Mouse (Mus musculus) kidney, adult 2 months (tissue): ENCODE results near the gene Cop1.

Experiments
- CTCF ChIP-seq: fragments of 200-500 bp; conservative IDR thresholded peaks from 2 replicates; pipeline ENCODE4 v1.5.1; 2011; ENCODE audit warnings: low read depth, mild to moderate bottlenecking, control low read depth, low read length, moderate library complexity, mixed read lengths; ENCODE audit not compliant: insufficient read depth, insufficient read length
- POLR2A ChIP-seq: fragments of 200-500 bp; IDR thresholded peaks from one replicate; pipeline ENCODE4 v1.6.1; 2011; ENCODE audit warnings: low read depth, low read length, control low read depth

- TF ChIP-seq CTCF (no peak), POLR2A (no peak)
Measured at GRCm38 (mm10) chr1:159371881-159372390, 139.8 kb downstream of the Cop1 start.
